In the genomic region with DNA sequence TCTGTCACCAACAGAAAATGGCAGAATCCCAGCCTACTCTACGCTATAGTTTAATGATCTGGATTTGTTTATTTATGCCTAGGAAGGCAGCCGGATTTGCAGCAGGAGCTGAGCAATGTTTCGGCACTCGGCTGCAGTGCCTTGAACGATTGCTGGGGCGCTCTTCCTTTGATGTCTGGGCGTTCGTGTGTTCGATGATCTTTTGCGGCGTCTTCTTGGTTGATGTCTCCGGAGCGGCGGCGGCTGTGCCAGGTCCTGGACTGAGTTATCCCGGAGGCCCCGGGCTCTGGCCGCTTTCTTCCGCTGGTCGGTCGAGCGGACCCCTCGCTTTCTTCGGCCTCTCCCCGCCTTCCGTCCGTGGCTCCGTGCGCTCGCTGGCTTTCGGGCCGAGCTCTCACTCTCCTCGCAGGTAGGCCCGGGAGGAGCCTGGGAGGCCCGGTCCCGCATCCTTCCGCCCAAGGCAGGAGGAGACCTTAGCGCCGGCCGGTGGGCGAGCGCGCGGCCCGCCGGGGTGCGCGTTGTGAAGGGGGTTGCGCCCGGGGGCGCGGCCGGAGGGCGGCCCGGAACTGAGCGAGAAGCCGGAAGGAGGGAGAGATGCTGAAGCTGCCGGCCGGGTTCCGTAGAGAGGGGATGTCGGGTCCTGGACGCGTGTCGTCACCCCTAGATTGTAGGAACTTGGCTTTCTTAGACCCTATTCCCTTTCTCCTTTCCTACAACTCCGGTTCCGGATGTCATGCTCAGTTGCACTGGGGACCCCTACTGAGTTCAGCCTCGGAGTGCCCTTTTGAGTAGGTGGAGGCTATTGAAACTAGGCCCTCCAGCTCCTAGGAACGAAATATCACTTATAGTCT, we compare ENCODE assay signal across 7 mouse cellular contexts. TPM values are rescaled to one million over a fixed set of nuclear protein-coding genes. Genes with fewer than 3 reads are reported as not detected.
DNase-seq lines count a peak whose midpoint lies in the region; ATAC-seq lines count a peak whose summit lies in the region.

A gene (plus strand): TSS at position 164 of the 851 bp plus-strand sequence.

- peak within 1 kb of the TSS; percentile 96 for H3K27ac ChIP-seq in intestine, embryonic 15.5 days
- H3K27ac ChIP-seq in midbrain, embryonic 10.5 days (replicated peaks), result peak within 1 kb of the TSS; percentile 95

- intact Hi-C loops in gastrocnemius, postnatal 36 days (cut with DNase I), result no loop called here
- intact Hi-C loops in left cerebral cortex, postnatal 25 days (cut with DNase I), result no loop called here

- H3K4me2 ChIP-seq in intestine, embryonic 15.5 days (replicated peaks), result peak within 1 kb of the TSS; percentile 69

- no peaks in the 10 kb centered on the region for H3K27me3 ChIP-seq in intestine, embryonic 15.5 days (replicated peaks)
- no peaks in the 10 kb centered on the region for H3K27me3 ChIP-seq in midbrain, embryonic 10.5 days (ENCODE audit: low read depth, poor library complexity, severe bottlenecking)

- peak within 1 kb of the TSS; percentile 97 for H3K4me3 ChIP-seq in intestine, embryonic 15.5 days (replicated peaks)
- peak within 1 kb of the TSS; percentile 93 for H3K4me3 ChIP-seq in midbrain, embryonic 10.5 days

- no peaks in the 10 kb centered on the region for H3K36me3 ChIP-seq in intestine, embryonic 15.5 days
- peaks cover 10% of the 10 kb centered on the region for H3K36me3 ChIP-seq in midbrain, embryonic 10.5 days

- peak; percentile 94 for ATAC-seq in intestine, embryonic 15.5 days

- peak within 1 kb of the TSS; percentile 93 for H3K9ac ChIP-seq in intestine, embryonic 15.5 days

- H3K4me1 ChIP-seq in intestine, embryonic 15.5 days (replicated peaks), result no peaks in the 10 kb centered on the region
- H3K4me1 ChIP-seq in midbrain, embryonic 10.5 days, result peaks cover 10% of the 10 kb centered on the region

- WGBS in intestine, embryonic 15.5 days, result under 1% methylated on average over 68 of the region's 68 CpGs
- under 1% methylated on average over 68 of the region's 68 CpGs for WGBS in midbrain, embryonic 10.5 days

- DNase-seq in adrenal gland, adult 18-20 months (ENCODE audit: low spot score in 2 of 2), result peak; percentile 69 to 81
- peak; percentile 95 for DNase-seq in embryo, embryonic 11 days
- DNase-seq in gastrocnemius, postnatal 36 days, result peak; percentile 71 to 88
- peak; percentile 91 to 94 for DNase-seq in left cerebral cortex, postnatal 25 days (ENCODE audit: low spot score in 2 of 2)
- peak; percentile 86 for DNase-seq in midbrain, embryonic 10.5 days (ENCODE audit: low spot score)
- peak; percentile 77 for DNase-seq in right cerebral cortex, postnatal 4 days

- no peaks in the 10 kb centered on the region for H3K9me3 ChIP-seq in intestine, embryonic 15.5 days
- H3K9me3 ChIP-seq in midbrain, embryonic 10.5 days (replicated peaks), result no peaks in the 10 kb centered on the region

RNA-seq across cellular contexts. Expression of the gene that starts here (rescaled TPM):
- total RNA-seq in adrenal gland, adult 18-20 months (2021), result 10 to 100 TPM; 32.1 to 34.2 TPM
- 10 to 100 TPM; 13.8 to 15.5 TPM for total RNA-seq in gastrocnemius, postnatal 36 days (2021)
- 12.5 and 13.7 TPM in 2 replicates for polyA plus RNA-seq in intestine, embryonic 15.5 days (2015; fragmentation: Nextera tagmentation; extraction: Ambion mirVana)
- 10 to 100 TPM; 50.5 to 52.3 TPM for total RNA-seq in left cerebral cortex, postnatal 25 days (2021)
- 21.2 and 23.1 TPM in 2 replicates for polyA plus RNA-seq in midbrain, embryonic 10.5 days (2016; fragmentation: Nextera tagmentation; extraction: Ambion mirVana)

Comparison
In these comparisons a context has a peak if more than half of its experiments do, and no peak if none do; other contexts are left out.
1. Peak in every context shown above with its lines: DNase-seq, ATAC-seq, H3K4me3 ChIP-seq and H3K27ac ChIP-seq.